Mouse (Mus musculus): ENCODE measurements around the gene Slc35e4. TPM values are rescaled to one million over a fixed set of nuclear protein-coding genes. Genes with fewer than 3 reads are reported as not detected.
"Not testable (repeated sequence)": the region's sequence is repeated elsewhere in the genome, so short reads cannot be mapped to it uniquely, and the experiment has no call there.

Slc35e4 gene
- total RNA-seq, 2 experiments from 2014 or later = 0.42 to 0.76 TPM

DNA sequence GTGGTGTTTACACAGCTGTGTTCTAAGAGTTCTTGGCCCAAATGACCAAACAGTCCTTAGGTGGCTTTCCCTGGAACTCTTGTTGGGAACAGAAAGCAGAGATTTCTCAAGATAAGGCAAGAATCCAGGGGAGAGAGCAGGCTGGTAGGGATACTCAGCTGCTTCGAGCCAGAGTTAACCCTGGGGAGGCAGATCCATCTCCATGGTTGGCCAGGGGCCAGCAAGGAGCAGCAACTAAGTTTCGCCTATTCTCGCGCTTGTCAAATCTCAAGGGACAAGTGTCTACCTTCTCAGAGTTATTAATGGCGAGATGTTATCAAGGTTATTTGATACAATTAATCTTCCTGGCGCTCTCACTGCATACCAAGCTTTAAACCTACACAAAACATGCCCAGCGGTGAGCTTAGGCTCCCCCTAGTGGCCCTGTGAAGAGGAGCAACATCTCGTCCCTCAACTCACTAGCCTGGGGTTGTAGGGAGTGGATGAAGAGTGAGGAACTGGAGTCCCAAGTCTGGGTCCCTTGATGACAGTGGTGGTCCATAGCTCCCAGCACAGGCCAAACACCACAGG lies 6.9 kb upstream of the Slc35e4 start:
- peak; percentile 67; the same call in 1 of the 2 replicates for ATAC-seq (replicated peaks; ENCODE audit: low FRiP score, poor library complexity, severe bottlenecking)

DNA sequence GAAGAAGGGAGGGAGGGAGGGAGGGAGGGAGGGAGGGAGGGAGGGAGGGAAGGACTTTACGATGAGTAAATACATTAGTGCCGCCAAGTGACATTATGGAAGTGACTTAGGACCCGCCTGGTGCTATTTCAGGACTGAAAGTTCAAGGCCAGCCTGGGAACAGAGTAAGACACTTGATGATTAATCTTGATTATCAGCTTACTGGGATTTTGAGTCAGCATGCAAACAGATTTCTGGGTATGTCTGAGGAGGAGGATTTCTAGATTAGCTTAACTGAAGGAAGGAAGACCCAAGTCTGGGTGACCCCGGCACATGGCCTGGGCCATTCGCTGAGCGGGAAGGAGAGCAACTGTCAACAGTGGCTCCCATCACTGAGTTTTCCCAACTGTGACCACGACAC lies 6.0 kb upstream of the Slc35e4 start:
- ATAC-seq (replicated peaks; ENCODE audit: low FRiP score, poor library complexity, severe bottlenecking) = no peak

DNA sequence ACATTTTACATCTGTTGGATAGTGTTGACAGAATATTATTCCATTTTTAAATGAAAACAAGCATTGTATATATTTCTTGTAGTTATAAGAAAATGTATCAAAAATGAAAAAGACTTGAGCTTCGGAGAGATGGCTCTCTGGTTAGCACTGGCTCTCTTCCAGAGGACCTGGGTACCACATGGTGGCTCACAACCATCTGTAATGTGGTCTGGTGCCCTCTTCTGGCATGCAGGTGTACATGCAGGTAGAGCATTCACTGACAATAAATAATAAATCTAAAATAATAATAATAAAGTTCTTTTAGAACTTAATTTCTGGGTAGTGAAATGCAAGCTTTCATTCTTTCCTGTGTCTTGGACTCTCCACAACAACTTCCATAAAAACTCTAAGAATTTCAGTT lies 4.3 kb upstream of the Slc35e4 start:
- no peak for ATAC-seq (replicated peaks; ENCODE audit: low FRiP score, poor library complexity, severe bottlenecking)

DNA sequence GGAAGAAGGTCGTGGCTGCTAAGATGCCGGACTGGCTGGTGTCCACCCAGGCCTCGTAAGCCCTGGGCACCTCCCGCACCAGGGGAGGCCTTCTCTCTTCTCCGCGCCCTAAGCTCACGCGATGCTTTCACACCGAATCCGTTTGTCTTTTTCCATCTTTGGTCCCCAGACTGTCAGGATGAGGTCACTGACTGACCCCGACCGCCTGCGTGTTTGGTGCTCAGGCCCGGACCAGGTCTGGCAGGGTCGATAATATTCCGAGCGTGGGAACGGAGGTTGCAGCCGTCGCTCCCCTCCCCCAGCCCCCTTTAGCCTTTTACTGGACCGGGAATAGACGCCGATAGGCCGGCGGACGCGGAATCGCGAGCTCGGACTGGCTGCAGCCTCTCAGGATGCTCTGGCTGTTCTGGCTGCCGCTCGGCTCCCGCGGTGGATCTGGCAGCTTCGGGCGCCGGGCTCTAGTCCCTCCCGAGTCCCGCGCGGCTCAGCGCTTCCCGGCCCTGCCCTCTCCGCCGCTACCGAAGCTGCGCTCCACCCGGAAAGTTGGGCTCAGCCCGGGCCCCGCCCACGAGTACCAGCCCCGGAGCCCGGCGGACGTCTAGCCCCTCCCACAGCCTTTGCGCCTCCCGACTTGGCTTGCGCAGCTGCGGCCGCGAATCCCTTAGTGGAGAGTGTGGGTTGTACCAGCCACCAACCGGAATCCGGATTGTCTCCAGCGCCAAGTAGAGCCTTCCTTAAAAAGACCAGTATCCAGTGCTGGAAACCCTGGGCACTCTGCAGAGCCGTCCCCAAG lies 952 bp downstream of the Slc35e4 start:
- peak; percentile 85 for ATAC-seq (replicated peaks; ENCODE audit: low FRiP score, poor library complexity, severe bottlenecking)

DNA sequence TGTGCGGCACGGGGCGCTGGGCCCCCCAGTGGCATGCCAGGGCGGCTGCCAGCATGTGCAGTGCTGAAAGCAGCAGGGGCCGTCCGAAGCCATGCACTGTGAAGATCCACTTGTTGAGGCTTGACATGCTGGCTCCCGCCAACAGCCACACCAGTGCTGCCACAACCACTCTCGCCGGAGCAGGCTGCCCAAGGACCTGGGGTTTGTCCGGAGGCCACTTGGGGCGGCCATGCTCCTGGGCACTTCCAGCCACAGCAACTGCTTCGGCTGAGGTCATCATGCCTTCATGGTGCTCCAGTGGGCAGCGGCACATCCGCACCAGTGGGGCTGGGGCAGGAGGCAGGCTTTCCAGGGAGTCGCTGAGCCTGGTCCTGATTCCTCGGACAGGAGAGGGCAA lies 1.6 kb downstream of the Slc35e4 start:
- ATAC-seq (replicated peaks; ENCODE audit: low FRiP score, poor library complexity, severe bottlenecking) = no peak

DNA sequence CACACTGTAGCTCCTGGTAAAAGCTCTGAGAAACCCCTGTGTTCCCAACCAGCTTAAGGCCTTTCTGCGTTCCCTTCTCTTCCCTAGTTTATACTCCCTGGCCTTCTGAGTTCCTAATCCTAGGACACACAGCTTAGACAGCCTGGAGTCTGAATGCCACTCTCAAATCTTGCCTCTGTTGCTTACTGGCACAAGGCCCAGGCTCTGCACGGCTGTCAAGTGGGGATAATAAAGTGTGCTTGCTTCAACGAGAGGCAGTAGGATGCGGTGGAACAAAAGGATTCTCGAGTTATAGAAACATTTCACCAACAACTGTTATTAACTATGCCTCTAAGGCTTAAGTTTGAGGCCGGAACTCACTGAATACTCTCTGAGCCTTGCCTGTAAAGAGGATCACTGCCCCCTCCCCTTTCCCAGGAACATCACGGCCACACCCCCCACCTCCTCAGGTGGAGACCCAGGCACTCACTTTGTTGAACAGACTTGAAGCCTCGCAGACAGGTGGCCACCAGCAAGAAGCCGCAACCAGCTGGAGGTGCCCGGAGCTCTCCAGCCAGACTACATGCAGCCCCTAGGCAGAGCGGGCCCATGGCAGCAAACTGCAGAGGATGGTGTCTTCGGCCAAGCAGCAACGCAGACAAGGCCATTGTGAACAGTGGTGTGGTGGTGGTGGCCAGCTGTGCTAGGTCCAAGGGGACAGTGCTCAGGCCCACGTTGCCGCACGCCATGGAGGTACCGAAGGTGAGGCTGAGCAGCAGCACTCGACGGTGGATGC lies 2.2 kb downstream of the Slc35e4 start:
- no peak for ATAC-seq (replicated peaks; ENCODE audit: low FRiP score, poor library complexity, severe bottlenecking)

DNA sequence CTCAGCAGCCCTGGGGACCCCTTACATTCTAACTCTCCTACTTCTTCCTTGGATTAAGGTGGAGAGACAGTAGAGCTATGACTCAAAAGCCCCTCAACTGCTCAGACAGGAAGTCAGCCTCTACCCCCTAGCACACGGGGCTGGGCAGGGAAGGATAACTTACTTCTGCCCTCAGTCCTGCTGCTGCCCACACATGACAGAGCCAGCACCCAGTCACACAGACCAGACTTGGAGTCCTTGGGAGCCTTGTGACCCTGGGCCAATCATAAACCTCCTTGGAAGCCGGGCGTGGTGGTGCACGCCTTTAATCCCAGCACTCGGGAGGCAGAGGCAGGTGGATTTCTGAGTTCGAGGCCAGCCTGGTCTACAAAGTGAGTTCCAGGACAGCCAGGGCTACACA lies 3.0 kb downstream of the Slc35e4 start:
- not testable (repeated sequence) for ATAC-seq (replicated peaks; ENCODE audit: low FRiP score, poor library complexity, severe bottlenecking)

DNA sequence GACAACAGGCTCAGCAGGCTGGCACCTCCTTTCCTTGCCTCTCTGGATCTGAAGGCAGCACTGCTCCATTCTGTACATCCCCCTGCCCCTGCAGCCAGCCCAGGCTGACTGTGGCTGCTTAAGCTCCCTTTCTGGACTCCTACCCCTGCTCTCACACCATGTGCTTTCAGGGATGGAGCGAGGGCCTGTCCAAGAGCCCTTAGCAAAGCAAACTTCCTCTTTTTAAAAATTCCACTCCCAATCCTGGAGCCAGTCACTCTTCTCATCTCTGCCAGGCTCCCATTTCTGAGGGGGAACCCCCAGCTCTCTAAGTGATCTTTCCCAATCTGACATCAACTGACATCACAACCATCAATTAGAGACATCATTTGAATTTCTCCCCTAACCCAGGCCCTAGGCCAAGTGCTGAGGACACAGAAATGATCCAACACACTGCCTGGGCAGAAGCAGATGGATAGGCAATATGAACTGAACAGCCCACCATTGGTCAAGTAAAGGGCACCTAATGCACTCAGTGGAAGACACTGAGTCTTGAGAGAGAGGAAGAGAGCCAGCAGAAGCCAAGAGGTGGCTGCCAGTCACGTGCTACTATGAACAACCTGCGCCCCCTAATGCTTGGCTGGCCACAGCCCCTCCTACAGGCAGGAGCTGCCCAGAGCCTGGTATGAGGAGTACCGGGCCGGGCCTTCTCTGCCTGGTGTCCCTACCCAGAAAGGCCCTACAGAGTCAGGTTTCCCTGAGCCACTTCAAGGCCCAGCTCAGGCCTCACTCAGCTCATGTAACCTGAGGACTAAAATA lies 3.8 kb downstream of the Slc35e4 start:
- ATAC-seq (replicated peaks; ENCODE audit: low FRiP score, poor library complexity, severe bottlenecking) = no peak

DNA sequence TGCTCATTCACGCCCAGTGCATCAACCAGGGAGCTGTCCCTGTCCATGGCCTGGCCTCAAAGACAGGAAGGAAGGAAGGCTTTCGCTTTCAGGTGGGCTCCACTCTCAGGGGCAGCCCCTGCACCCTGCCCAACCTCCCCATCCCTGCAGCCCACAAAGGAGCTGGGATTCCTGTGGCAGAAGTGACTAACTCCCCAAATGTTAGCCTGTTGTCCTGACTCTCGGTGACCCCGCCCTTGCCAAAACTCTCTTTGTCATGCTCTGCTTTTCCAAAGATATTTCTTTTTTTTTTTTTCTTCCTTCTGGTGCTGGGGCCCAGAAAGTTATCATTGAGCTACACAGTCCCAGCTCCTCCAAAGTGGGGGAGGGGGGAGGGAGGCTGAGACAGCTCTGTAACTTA lies 5.2 kb downstream of the Slc35e4 start:
- ATAC-seq (replicated peaks; ENCODE audit: low FRiP score, poor library complexity, severe bottlenecking) = no peak

DNA sequence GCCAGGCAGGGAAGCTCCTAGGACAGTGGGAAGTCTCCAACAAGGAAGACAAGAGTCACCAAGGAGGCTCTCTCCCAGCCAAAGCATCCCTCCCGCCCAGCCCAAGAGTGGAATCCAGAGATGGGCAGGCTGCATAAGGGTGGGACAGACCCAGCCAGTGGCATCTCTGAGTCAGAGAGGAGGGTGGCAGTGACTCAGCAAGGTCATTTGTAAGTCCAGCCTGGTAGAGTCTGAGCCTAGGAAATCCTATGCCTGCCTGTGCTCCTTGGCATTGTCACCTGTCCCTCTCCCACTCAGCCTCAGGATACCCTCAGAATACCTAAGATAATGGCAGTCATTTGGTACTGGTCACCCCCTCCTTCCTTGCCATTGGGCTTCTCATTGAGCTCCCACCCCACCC lies 9.0 kb downstream of the Slc35e4 start:
- no peak for ATAC-seq (replicated peaks; ENCODE audit: low FRiP score, poor library complexity, severe bottlenecking)

DNA sequence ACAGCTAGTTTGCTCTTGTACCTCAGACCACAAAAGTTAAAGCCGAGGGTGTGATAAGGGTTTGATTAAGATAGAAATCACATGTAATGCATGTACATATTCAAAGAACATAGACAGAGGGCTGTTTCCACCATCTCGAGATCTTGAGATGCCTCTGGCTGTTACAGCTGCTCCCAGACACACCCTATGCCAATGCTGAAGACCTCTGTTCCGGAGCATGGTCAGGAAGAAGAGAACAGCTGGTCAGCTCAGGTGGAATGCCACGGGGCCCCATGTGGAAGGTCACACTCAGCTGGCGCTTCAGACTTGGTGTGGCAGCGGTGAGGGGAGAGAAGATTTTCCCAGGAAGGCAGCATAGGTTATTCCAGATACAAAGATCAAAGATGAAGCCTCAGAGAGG lies 9.8 kb downstream of the Slc35e4 start:
- no peak for ATAC-seq (replicated peaks; ENCODE audit: low FRiP score, poor library complexity, severe bottlenecking)

DNA sequence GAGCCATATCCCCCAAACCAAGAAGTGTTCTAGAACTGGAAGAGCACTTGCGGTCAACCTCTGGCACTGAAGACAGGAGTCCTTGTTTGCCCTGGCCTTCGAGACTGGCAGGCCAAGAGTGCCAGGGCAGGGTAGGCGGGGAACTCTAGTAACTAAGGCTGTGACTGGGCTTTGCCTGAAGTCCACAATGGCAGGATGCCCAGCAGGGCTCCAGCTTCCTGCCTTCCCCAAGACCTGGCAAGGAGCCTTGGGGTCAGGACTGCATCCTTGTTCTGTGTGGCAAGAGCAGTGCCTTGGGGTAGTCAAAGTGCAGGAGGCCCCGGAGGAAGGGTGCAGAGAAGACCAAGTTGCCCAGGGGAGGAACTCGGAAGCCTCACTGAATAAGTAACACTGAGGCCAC lies 11.4 kb downstream of the Slc35e4 start:
- no peak for ATAC-seq (replicated peaks; ENCODE audit: low FRiP score, poor library complexity, severe bottlenecking)

DNA sequence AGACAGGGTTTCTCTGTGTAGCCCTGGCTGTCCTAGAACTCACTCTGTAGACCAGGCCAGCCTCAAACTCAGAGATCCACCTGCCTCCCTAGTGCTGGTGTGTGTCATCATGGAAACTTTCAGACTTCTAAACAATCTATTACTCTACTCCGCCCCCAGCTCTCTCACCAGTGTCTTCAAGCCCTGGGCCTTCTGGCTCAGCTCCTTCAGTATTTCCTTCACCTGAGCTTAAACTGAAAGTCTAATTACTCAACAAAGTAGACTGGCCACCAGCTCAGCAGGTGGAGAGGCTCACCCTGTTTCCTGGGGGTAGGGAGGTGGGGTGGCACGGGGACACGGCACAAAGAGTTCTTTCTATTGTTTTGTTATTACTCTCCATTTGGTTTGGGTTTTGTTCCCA lies 11.9 kb downstream of the Slc35e4 start:
- ATAC-seq (replicated peaks; ENCODE audit: low FRiP score, poor library complexity, severe bottlenecking) = no peak

DNA sequence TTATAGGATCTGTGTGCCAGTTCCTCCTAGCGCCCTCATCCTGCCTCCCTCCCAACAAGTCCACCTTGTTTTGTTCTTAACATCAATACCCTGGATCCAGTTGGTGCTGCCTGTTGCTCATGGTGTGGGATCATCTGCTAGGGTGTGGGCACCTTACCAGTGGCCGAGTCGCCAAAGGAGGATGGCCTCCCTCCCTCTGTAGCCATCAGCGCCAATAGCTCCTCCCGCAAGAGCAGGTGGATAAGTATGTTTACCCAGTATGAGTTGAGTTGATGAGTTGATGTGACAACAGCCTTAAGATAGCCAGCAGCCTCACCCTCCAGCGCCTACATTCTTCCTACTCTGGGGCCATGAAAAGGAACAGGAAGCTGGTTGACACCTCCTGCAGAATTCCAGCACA lies 14.2 kb downstream of the Slc35e4 start:
- no peak for ATAC-seq (replicated peaks; ENCODE audit: low FRiP score, poor library complexity, severe bottlenecking)

DNA sequence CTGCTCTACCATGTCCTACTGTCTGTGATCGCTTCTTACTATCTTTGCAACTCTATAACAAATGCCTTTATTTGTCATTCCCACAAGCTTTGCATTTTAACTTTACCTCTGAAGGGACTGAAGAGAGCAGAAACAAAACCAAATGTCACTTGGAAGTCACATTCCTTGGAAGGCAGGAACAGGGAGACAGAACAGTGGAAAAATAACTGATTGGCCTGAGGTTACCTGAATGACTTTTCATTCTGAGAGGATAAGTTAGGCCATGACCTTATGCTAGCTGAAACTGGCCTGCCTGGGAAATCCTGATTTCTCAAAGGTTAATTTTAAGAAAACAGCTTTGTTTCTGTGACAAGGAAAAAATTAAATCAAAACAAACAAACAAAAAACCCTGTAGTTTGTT lies 18.5 kb downstream of the Slc35e4 start:
- no peak for ATAC-seq (replicated peaks; ENCODE audit: low FRiP score, poor library complexity, severe bottlenecking)

DNA sequence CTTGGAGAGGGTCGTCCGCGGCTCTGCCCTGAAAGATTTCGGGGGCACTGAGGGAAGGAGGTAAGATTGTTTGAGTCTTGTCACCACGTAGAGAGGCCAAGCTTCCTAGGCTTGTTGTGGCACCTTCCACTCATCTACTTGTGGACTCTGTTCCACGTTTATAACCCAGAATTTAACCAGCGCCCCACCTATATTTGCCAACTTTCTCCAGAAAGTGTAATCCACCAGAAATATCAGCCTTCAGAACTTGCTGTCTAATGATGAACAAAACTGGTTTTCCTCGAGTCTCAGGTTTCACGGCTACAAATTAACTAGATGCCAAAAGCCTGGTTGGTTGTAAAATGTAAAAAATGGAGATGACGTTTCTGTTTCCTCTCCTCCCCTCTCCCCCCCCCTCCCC lies 19.0 kb downstream of the Slc35e4 start:
- ATAC-seq (replicated peaks; ENCODE audit: low FRiP score, poor library complexity, severe bottlenecking) = no peak

DNA sequence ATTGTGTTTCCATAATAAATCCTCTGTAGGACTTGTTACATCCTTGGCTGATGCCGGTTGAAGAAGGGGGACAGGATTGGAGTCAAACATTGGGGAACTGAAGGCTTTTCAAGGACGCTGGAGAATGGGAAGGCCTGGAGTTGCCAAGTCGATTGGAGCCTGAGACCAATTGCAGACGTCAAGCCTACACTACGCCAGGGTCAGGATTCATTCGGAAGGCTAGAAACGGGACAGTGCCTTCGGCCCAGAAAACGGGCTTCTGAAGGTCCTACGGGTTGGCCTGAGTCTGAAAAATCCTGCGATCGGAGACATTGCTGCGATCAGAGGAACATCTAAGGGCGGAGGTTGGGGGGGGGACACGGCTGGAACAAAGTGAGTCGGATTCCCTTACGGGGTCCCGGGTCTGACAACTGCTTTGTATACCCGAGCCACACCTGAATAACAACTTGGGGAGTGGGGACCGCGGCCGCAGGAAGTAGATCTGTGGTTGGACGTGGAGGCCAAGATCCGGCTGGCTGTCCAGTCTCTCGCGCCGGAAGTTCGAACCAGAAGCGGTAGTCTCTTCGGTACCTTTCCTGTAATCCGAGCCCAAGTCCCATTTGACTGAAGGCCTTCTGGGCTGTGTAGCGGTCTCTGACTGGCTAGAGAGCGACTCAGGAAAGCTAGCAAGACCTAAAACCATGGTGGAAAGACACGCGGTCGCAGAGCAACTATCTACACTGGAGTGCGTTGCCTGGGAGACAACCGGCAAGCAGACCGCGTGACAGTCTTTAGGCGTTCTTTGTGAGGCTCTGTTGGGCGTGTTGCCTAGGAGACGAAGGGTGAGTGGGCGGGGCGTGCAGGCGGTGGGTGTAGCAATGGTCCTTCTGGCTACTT lies 19.8 kb downstream of the Slc35e4 start, which contains the start of the genes 4921536K21Rik and Dusp18:
TSS of gene 4921536K21Rik (minus strand) at position 693 of the 876 bp plus-strand sequence.
TSS of gene Dusp18 (plus strand) at position 835 of the 876 bp plus-strand sequence.
- ATAC-seq (replicated peaks; ENCODE audit: low FRiP score, poor library complexity, severe bottlenecking) = peak; percentile 68

DNA sequence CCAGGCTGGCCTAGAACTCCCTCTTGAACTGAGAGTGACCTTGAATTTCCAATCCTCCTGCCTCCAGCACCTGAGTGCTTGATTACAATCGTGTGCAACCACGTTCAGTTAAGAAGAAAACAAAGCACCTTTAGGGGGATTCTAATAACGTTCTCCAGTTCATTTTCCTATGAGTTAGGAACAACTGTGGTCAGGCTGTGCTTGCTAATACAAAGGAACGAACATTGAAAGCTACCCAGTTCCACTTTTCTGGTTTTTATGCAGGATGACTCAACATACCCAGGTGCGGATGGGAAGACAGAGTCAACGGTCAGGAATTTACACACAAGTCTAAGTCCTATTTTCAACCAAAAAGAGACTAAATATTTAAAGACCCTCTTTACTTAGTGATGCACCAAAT lies 20.5 kb downstream of the Slc35e4 start:
- no peak for ATAC-seq (replicated peaks; ENCODE audit: low FRiP score, poor library complexity, severe bottlenecking)

DNA sequence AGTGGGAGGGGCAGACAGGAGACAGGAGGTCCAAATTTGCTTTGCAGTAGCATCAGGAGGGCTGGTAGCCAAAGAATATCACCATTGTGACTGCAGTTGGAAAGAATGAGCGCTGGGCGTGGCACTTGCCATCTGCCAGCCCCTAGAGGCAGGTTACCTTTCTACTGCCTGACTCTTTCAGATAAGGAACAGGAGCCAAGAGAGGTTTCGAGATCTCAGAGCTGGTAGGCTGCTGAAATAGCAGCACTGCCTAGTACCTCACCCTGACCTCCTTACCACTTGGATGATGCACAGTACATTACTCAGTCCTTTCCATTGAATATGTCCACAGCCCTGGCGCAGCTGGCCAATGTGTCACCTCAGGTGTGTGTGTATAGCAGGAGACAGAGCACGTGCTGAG lies 27.1 kb downstream of the Slc35e4 start:
- ATAC-seq (replicated peaks; ENCODE audit: low FRiP score, poor library complexity, severe bottlenecking) = peak; percentile 34; the same call in 1 of the 2 replicates
